ENCODE assay signal across 8 mouse cellular contexts in the genomic region with DNA sequence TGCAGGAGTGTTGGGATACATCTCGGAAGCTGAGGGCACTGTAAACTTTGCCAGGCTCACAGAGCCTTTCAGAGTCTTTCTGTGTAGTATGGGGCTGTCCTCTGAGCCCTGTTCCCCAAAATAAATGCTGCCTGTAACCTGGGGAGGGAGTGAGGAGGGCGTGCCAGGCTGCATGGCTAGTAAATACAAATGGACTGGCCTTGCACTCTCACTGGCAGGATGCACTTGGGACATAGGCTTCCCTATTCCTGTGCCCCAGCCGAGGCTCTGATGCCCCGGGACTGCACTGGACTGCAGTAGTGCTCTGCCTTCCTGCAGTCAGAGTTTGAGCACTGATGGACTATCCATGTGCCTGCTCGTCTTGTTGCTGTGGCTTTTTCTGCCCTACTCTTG. TPM values are rescaled to one million over a fixed set of nuclear protein-coding genes. Genes with fewer than 3 reads are reported as not detected.
DNase-seq lines count a peak whose midpoint lies in the region; ATAC-seq lines count a peak whose summit lies in the region.

No protein-coding gene starts in this region.

- 14% methylated on average over 5 of the region's 5 CpGs for WGBS in lung, embryonic 15.5 days
- 66% methylated on average over 5 of the region's 5 CpGs for WGBS in forebrain, embryonic 13.5 days
- 39% methylated on average over 5 of the region's 5 CpGs for whole genome bisulfite sequencing in limb, embryonic 13.5 days

- H3K4me2 ChIP-seq in lung, embryonic 15.5 days = peak overlapping the region; percentile 70
- H3K4me2 ChIP-seq in forebrain, embryonic 13.5 days = peak overlapping the region; percentile 41
- peak overlapping the region; percentile 61 for H3K4me2 ChIP-seq in limb, embryonic 13.5 days (replicated peaks)

- peaks cover 75% of the 10 kb centered on the region for H3K4me1 ChIP-seq in lung, embryonic 15.5 days
- peaks cover 46% of the 10 kb centered on the region for H3K4me1 ChIP-seq in forebrain, embryonic 13.5 days
- peaks cover 74% of the 10 kb centered on the region for H3K4me1 ChIP-seq in limb, embryonic 13.5 days

- H3K9ac ChIP-seq in lung, embryonic 15.5 days = peak overlapping the region; percentile 63
- peak overlapping the region; percentile 65 for H3K9ac ChIP-seq in forebrain, embryonic 13.5 days
- H3K9ac ChIP-seq in limb, embryonic 13.5 days = peak overlapping the region; percentile 65

- H3K36me3 ChIP-seq in lung, embryonic 15.5 days = peaks cover 47% of the 10 kb centered on the region
- H3K36me3 ChIP-seq in forebrain, embryonic 13.5 days (ENCODE audit: poor library complexity, severe bottlenecking) = peaks cover 73% of the 10 kb centered on the region
- H3K36me3 ChIP-seq in limb, embryonic 13.5 days = peaks cover 72% of the 10 kb centered on the region
- peaks cover 5% of the 10 kb centered on the region for H3K36me3 ChIP-seq in splenic B cell, adult 2 months (ENCODE audit: control insufficient read depth, insufficient read depth, low read length, poor library complexity, severe bottlenecking)

- ATAC-seq in lung, embryonic 15.5 days (ENCODE audit: borderline replicate concordance, extremely low read depth, low FRiP score, low TSS enrichment) = no peak
- no peak for ATAC-seq in forebrain, embryonic 13.5 days
- ATAC-seq in limb, embryonic 13.5 days (ENCODE audit: low FRiP score, low read depth) = no peak

- H3K27ac ChIP-seq in lung, embryonic 15.5 days = peak overlapping the region; percentile 99
- peak overlapping the region; percentile 98 for H3K27ac ChIP-seq in forebrain, embryonic 13.5 days
- peak overlapping the region; percentile 99 for H3K27ac ChIP-seq in limb, embryonic 13.5 days

- H3K9me3 ChIP-seq in lung, embryonic 15.5 days = no peaks in the 10 kb centered on the region
- H3K9me3 ChIP-seq in forebrain, embryonic 13.5 days (replicated peaks) = no peaks in the 10 kb centered on the region
- H3K9me3 ChIP-seq in limb, embryonic 13.5 days = no peaks in the 10 kb centered on the region

- no peaks in the 10 kb centered on the region for H3K27me3 ChIP-seq in lung, embryonic 15.5 days
- no peaks in the 10 kb centered on the region for H3K27me3 ChIP-seq in forebrain, embryonic 13.5 days
- no peaks in the 10 kb centered on the region for H3K27me3 ChIP-seq in limb, embryonic 13.5 days
- no peaks in the 10 kb centered on the region for H3K27me3 ChIP-seq in splenic B cell, adult 2 months (ENCODE audit: control insufficient read depth, insufficient read depth, low read length, poor library complexity, severe bottlenecking)

- no peak for DNase-seq in lung, postnatal 10 days
- DNase-seq in splenic B cell, adult 2 months (ENCODE audit: low read depth, low spot score) = peak; percentile 18
- DNase-seq in cerebellum, adult 9-11 months = no peak
- DNase-seq in urinary bladder, postnatal 25 days (ENCODE audit: low spot score) = no peak
- no peak for DNase-seq in ovary, adult 18-20 months (ENCODE audit: low spot score)

- peak overlapping the region; percentile 36 for H3K4me3 ChIP-seq in lung, embryonic 15.5 days
- 0 out of 2 replicates have a peak overlapping the region, but pooled peaks have one; percentile 14 for H3K4me3 ChIP-seq in forebrain, embryonic 13.5 days
- H3K4me3 ChIP-seq in limb, embryonic 13.5 days = peak overlapping the region; percentile 32

RNA-seq across cellular contexts. Expression of a gene that starts 26.7 kb away (rescaled TPM):
- 164 and 165 TPM in 2 replicates for polyA plus RNA-seq in lung, embryonic 15.5 days (2015; fragmentation: Nextera tagmentation; extraction: Ambion mirVana)
- polyA plus RNA-seq in forebrain, embryonic 13.5 days (2015; fragmentation: Nextera tagmentation; extraction: Ambion mirVana) = 126 and 141 TPM in 2 replicates
- polyA plus RNA-seq in limb, embryonic 13.5 days (2015; fragmentation: Nextera tagmentation; extraction: Ambion mirVana) = 144 and 150 TPM in 2 replicates

RNA-seq across cellular contexts. Expression of a gene that starts 26.9 kb away (rescaled TPM):
- 32.0 and 34.1 TPM in 2 replicates for polyA plus RNA-seq in lung, embryonic 15.5 days (2015; fragmentation: Nextera tagmentation; extraction: Ambion mirVana)
- 16.3 and 21.0 TPM in 2 replicates for polyA plus RNA-seq in forebrain, embryonic 13.5 days (2015; fragmentation: Nextera tagmentation; extraction: Ambion mirVana)
- 28.0 and 31.1 TPM in 2 replicates for polyA plus RNA-seq in limb, embryonic 13.5 days (2015; fragmentation: Nextera tagmentation; extraction: Ambion mirVana)

RNA-seq across cellular contexts. Expression of a gene that starts 31.5 kb away (rescaled TPM):
- polyA plus RNA-seq in lung, embryonic 15.5 days (2015; fragmentation: Nextera tagmentation; extraction: Ambion mirVana) = 2.0 and 2.8 TPM in 2 replicates
- 1.7 and 2.6 TPM in 2 replicates for polyA plus RNA-seq in forebrain, embryonic 13.5 days (2015; fragmentation: Nextera tagmentation; extraction: Ambion mirVana)
- 2.9 and 3.0 TPM in 2 replicates for polyA plus RNA-seq in limb, embryonic 13.5 days (2015; fragmentation: Nextera tagmentation; extraction: Ambion mirVana)

RNA-seq across cellular contexts. Expression of a gene that starts 50.4 kb away (rescaled TPM):
- polyA plus RNA-seq in lung, embryonic 15.5 days (2015; fragmentation: Nextera tagmentation; extraction: Ambion mirVana) = 37.7 and 46.9 TPM in 2 replicates
- polyA plus RNA-seq in forebrain, embryonic 13.5 days (2015; fragmentation: Nextera tagmentation; extraction: Ambion mirVana) = 53.0 and 56.7 TPM in 2 replicates
- polyA plus RNA-seq in limb, embryonic 13.5 days (2015; fragmentation: Nextera tagmentation; extraction: Ambion mirVana) = 33.1 and 33.5 TPM in 2 replicates
